Mouse (Mus musculus): Measurements from ENCODE around the gene Cacna1b. TPM values are rescaled to one million over a fixed set of nuclear protein-coding genes. Genes with fewer than 3 reads are reported as not detected.

The Cacna1b gene
- polyA plus RNA-seq, 2 experiments = 0.03 TPM; not detected in 1

- no peak for DNase-seq (ENCODE audit: low read depth in 3 of 3, low spot score in 3 of 3)
- no peak overlapping the region for H3K27ac ChIP-seq
- TF ChIP-seq CTCF (IDR thresholded peaks at IDR 0.05; ENCODE audit: low read depth) (no peak), EP300 (IDR thresholded peaks at IDR 0.05; ENCODE audit: low read depth) (no peak)
- no peak overlapping the region for H3K4me2 ChIP-seq (ENCODE audit: low read depth)
- 51% methylated on average over 6 of the region's 6 CpGs for WGBS (ENCODE audit: insufficient replicate concordance)
- H3K36me3 ChIP-seq (replicated peaks; ENCODE audit: control insufficient read depth, insufficient read depth, low read depth) = no peaks in the 10 kb centered on the region
- H3K27me3 ChIP-seq (ENCODE audit: control insufficient read depth, insufficient read depth, low read length) = no peaks in the 10 kb centered on the region; the same call in 1 of the 2 replicates
- no peak for ATAC-seq (ENCODE audit: insufficient read depth)
- H3K9me3 ChIP-seq (ENCODE audit: control insufficient read depth, low read length) = no peaks in the 10 kb centered on the region
- H3K9ac ChIP-seq (replicated peaks) = no peak overlapping the region
- no peak overlapping the region for H3K4me3 ChIP-seq (ENCODE audit: insufficient read depth in 1 of 2, low read depth in 2 of 2, low read length in 2 of 2)
- no peaks in the 10 kb centered on the region for H3K4me1 ChIP-seq (replicated peaks; ENCODE audit: control insufficient read depth in 2 of 2, insufficient read depth in 2 of 2, low read length in 1 of 2)
These were observed 88.4 kb downstream of the Cacna1b start for GRCm38 (mm10) chr2:24674432-24675006.

GRCm38 (mm10) chr2:24668598-24668997 lies 94.4 kb downstream of the Cacna1b start:
- Histone ChIP-seq H3K4me3 (ENCODE audit: insufficient read depth in 1 of 2, low read depth in 2 of 2, low read length in 2 of 2) (no peak overlapping the region), H3K27ac (no peak overlapping the region), H3K4me2 (ENCODE audit: low read depth) (no peak overlapping the region), H3K9ac (replicated peaks) (no peak overlapping the region), H3K9me3 (ENCODE audit: control insufficient read depth, low read length) (no peaks in the 10 kb centered on the region), H3K36me3 (replicated peaks; ENCODE audit: control insufficient read depth, insufficient read depth, low read depth) (no peaks in the 10 kb centered on the region), H3K4me1 (replicated peaks; ENCODE audit: control insufficient read depth in 2 of 2, insufficient read depth in 2 of 2, low read length in 1 of 2) (no peaks in the 10 kb centered on the region), H3K27me3 (ENCODE audit: control insufficient read depth, insufficient read depth, low read length) (no peaks in the 10 kb centered on the region)
- WGBS (ENCODE audit: insufficient replicate concordance) = 62% methylated on average over 5 of the region's 5 CpGs
- TF ChIP-seq EP300 (IDR thresholded peaks at IDR 0.05; ENCODE audit: low read depth) = no peak
- no peak for TF ChIP-seq CTCF (IDR thresholded peaks at IDR 0.05; ENCODE audit: low read depth)
- no peak for ATAC-seq (ENCODE audit: insufficient read depth)
- DNase-seq (ENCODE audit: low read depth in 3 of 3, low spot score in 3 of 3) = no peak

- Histone ChIP-seq H3K4me1 (replicated peaks; ENCODE audit: control insufficient read depth in 2 of 2, insufficient read depth in 2 of 2, low read length in 1 of 2) (no peaks in the 10 kb centered on the region), H3K4me3 (ENCODE audit: insufficient read depth in 1 of 2, low read depth in 2 of 2, low read length in 2 of 2) (no peak overlapping the region), H3K9ac (replicated peaks) (no peak overlapping the region), H3K27ac (no peak overlapping the region), H3K9me3 (ENCODE audit: control insufficient read depth, low read length) (no peaks in the 10 kb centered on the region), H3K4me2 (ENCODE audit: low read depth) (no peak overlapping the region), H3K36me3 (replicated peaks; ENCODE audit: control insufficient read depth, insufficient read depth, low read depth) (no peaks in the 10 kb centered on the region), H3K27me3 (ENCODE audit: control insufficient read depth, insufficient read depth, low read length) (no peaks in the 10 kb centered on the region)
- ATAC-seq (ENCODE audit: insufficient read depth) (no peak), DNase-seq (ENCODE audit: low read depth in 3 of 3, low spot score in 3 of 3) (no peak)
- TF ChIP-seq EP300 (IDR thresholded peaks at IDR 0.05; ENCODE audit: low read depth) (no peak), CTCF (IDR thresholded peaks at IDR 0.05; ENCODE audit: low read depth) (no peak)
- 38% methylated on average over 9 of the region's 9 CpGs for WGBS (ENCODE audit: insufficient replicate concordance)
These were observed 98.2 kb downstream of the Cacna1b start for GRCm38 (mm10) chr2:24664678-24665257.

- H3K4me1 ChIP-seq (replicated peaks; ENCODE audit: control insufficient read depth in 2 of 2, insufficient read depth in 2 of 2, low read length in 1 of 2) = no peaks in the 10 kb centered on the region
- ATAC-seq (ENCODE audit: insufficient read depth) (no peak), DNase-seq (ENCODE audit: low read depth in 3 of 3, low spot score in 3 of 3) (no peak)
- H3K9ac ChIP-seq (replicated peaks) = no peak overlapping the region
- no peak overlapping the region for H3K4me3 ChIP-seq (ENCODE audit: insufficient read depth in 1 of 2, low read depth in 2 of 2, low read length in 2 of 2)
- no peak for TF ChIP-seq EP300 (IDR thresholded peaks at IDR 0.05; ENCODE audit: low read depth)
- no peak for TF ChIP-seq CTCF (IDR thresholded peaks at IDR 0.05; ENCODE audit: low read depth)
- H3K27ac ChIP-seq = no peak overlapping the region
- WGBS (ENCODE audit: insufficient replicate concordance) = 60% methylated on average over 6 of the region's 6 CpGs
- H3K36me3 ChIP-seq (replicated peaks; ENCODE audit: control insufficient read depth, insufficient read depth, low read depth) = no peaks in the 10 kb centered on the region
- no peaks in the 10 kb centered on the region for H3K9me3 ChIP-seq (ENCODE audit: control insufficient read depth, low read length)
- H3K27me3 ChIP-seq (ENCODE audit: control insufficient read depth, insufficient read depth, low read length) = no peaks in the 10 kb centered on the region
- H3K4me2 ChIP-seq (ENCODE audit: low read depth) = no peak overlapping the region
These were observed 103.7 kb downstream of the Cacna1b start for GRCm38 (mm10) chr2:24659150-24659775.

GRCm38 (mm10) chr2:24648503-24648902 lies 114.4 kb downstream of the Cacna1b start:
- Histone ChIP-seq H3K9me3 (ENCODE audit: control insufficient read depth, low read length) (no peaks in the 10 kb centered on the region), H3K4me3 (ENCODE audit: insufficient read depth in 1 of 2, low read depth in 2 of 2, low read length in 2 of 2) (no peak overlapping the region), H3K4me2 (ENCODE audit: low read depth) (no peak overlapping the region), H3K36me3 (replicated peaks; ENCODE audit: control insufficient read depth, insufficient read depth, low read depth) (no peaks in the 10 kb centered on the region), H3K27ac (no peak overlapping the region), H3K9ac (replicated peaks) (no peak overlapping the region), H3K27me3 (ENCODE audit: control insufficient read depth, insufficient read depth, low read length) (no peaks in the 10 kb centered on the region), H3K4me1 (replicated peaks; ENCODE audit: control insufficient read depth in 2 of 2, insufficient read depth in 2 of 2, low read length in 1 of 2) (no peaks in the 10 kb centered on the region)
- ATAC-seq (ENCODE audit: insufficient read depth) = no peak
- no peak for DNase-seq (ENCODE audit: low read depth in 3 of 3, low spot score in 3 of 3)
- 59% methylated on average over 6 of the region's 6 CpGs for WGBS (ENCODE audit: insufficient replicate concordance)
- no peak for TF ChIP-seq CTCF (IDR thresholded peaks at IDR 0.05; ENCODE audit: low read depth)
- no peak for TF ChIP-seq EP300 (IDR thresholded peaks at IDR 0.05; ENCODE audit: low read depth)
